Mouse (Mus musculus): Measurements from ENCODE around the gene Sema4d. TPM values are rescaled to one million over a fixed set of nuclear protein-coding genes. Genes with fewer than 3 reads are reported as not detected.
"Not testable (repeated sequence)": the region's sequence is repeated elsewhere in the genome, so short reads cannot be mapped to it uniquely, and the experiment has no call there.

Sema4d gene
- 14.7 and 19.8 TPM in 2 replicates for polyA plus RNA-seq (2015; fragmentation: Nextera tagmentation; extraction: Ambion mirVana)

DNA sequence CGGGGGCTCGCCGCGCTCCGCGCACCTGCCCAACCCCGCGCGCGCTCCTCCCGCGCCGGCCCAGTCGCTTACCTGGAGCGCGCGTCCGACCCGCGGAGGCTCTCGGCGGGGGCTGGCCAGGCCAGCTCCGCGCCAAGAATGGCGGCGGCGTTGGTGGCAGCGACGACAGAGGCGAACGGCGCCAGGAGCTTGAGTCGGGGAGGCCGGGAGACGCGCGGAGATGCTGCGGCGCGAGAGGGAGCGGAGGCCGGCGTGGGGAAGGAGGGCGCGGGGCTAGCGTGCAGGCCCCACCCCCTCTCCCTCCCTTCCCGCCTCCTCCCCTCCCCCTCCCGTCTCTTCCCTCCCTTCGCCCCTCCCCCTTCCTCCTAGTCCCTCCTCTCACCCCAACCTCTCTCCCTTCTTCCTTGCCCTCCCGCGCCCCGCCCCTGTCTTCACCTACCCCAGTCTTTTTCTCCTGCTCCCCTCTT lies at the start of gene Sema4d:
TSS of gene Sema4d (minus strand) at position 323 of the 467 bp plus-strand sequence.
- no peaks in the 10 kb centered on the region for H3K9me3 ChIP-seq (replicated peaks)
- ATAC-seq (replicated peaks; ENCODE audit: insufficient number of reproducible peaks, insufficient read depth, low FRiP score, low read depth) = peak; percentile 50
- H3K4me2 ChIP-seq = peak within 1 kb of the TSS; percentile 94
- peak within 1 kb of the TSS; percentile 82 for H3K9ac ChIP-seq
- WGBS = 2% methylated on average over 35 of the region's 52 CpGs
- peaks cover 27% of the 10 kb centered on the region for H3K4me1 ChIP-seq (replicated peaks)
- H3K27me3 ChIP-seq = no peaks in the 10 kb centered on the region
- H3K36me3 ChIP-seq = no peaks in the 10 kb centered on the region
- H3K27ac ChIP-seq = peak within 1 kb of the TSS; percentile 62
- H3K4me3 ChIP-seq = peak within 1 kb of the TSS; percentile 86

DNA sequence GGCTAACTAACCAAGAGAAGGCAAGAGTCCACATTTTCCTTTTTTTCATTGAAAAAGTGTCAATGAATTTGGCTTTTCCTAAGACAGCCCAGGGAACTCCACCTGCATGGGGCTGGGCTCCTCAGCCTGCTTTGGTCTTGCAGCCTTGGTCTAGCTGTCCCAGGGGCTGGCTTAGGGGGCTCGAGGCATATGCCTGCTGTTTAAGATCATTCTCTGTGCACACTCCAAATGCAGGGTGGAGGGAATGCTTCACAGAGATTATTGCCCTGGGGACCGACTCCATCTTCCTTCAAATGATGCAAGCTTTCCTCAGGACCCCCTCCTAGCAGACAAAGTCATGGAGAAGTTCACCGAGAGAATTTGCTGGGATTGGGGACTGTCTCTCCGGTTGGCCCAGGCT lies 49.8 kb upstream of the Sema4d start:
- WGBS = 67% methylated on average over 4 of the region's 4 CpGs
- H3K9me3 ChIP-seq (replicated peaks) = no peaks in the 10 kb centered on the region
- peak overlapping the region; percentile 38; the same call in 1 of the 2 replicates for H3K27ac ChIP-seq
- no peak overlapping the region for H3K4me2 ChIP-seq
- peaks cover 24% of the 10 kb centered on the region for H3K4me1 ChIP-seq (replicated peaks)
- no peak for ATAC-seq (replicated peaks; ENCODE audit: insufficient number of reproducible peaks, insufficient read depth, low FRiP score, low read depth)
- H3K36me3 ChIP-seq = no peaks in the 10 kb centered on the region
- H3K27me3 ChIP-seq = peaks cover 22% of the 10 kb centered on the region
- no peak overlapping the region for H3K4me3 ChIP-seq
- no peak overlapping the region for H3K9ac ChIP-seq

DNA sequence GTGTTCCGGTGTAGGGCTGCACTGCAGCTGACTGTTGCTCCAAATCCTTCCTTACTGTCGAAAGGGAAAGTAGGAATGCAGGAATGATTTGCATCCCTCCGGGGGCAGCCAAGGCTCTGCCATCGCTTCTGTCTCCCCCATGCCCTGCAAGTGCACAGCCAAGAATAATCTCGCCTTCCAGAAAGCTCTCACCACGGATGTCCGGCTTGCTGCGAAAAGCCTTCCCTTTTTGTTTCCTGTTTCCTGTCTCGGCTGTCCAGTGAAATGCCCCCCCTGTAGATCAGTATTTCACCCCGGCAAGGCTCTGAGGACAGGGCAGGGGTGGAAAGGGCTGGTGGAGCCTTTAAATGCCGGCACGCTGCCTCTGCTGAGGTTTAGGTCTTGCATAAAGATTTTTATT lies 49.2 kb upstream of the Sema4d start:
- no peaks in the 10 kb centered on the region for H3K36me3 ChIP-seq
- H3K4me1 ChIP-seq (replicated peaks) = peaks cover 24% of the 10 kb centered on the region
- H3K9ac ChIP-seq = peak overlapping the region; percentile 40
- peak overlapping the region; percentile 49 for H3K4me2 ChIP-seq
- H3K9me3 ChIP-seq (replicated peaks) = no peaks in the 10 kb centered on the region
- WGBS = 17% methylated on average over 12 of the region's 12 CpGs
- H3K4me3 ChIP-seq = peak overlapping the region; percentile 15
- H3K27ac ChIP-seq = peak overlapping the region; percentile 38; the same call in 1 of the 2 replicates
- ATAC-seq (replicated peaks; ENCODE audit: insufficient number of reproducible peaks, insufficient read depth, low FRiP score, low read depth) = no peak
- H3K27me3 ChIP-seq = peaks cover 22% of the 10 kb centered on the region

DNA sequence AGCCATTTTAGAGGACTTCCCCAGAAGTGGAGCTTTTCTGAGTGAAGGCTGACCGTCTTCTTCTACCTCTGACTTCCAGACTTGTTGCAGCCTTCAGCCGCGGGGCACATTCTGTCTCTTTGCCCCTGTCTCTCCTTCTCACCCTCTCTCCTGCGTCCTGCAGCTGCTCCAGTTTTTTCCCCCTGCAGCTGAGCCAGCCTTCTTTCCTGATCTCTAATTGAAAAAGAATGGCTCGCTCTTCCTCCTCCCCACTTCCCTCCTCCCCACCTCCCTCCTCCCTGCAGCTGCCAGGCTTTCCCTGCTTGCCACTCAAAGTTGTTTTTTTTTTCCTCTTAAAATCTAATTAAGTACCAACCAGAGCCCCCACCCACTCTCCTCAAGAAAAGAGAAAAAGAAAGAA lies 48.6 kb upstream of the Sema4d start:
- peaks cover 21% of the 10 kb centered on the region for H3K4me1 ChIP-seq (replicated peaks)
- H3K27ac ChIP-seq = no peak overlapping the region
- no peak overlapping the region for H3K9ac ChIP-seq
- no peak for ATAC-seq (replicated peaks; ENCODE audit: insufficient number of reproducible peaks, insufficient read depth, low FRiP score, low read depth)
- 0 out of 2 replicates have a peak overlapping the region, but pooled peaks have one; percentile 15 for H3K4me3 ChIP-seq
- H3K27me3 ChIP-seq = peaks cover 22% of the 10 kb centered on the region
- WGBS = 31% methylated on average over 5 of the region's 5 CpGs
- H3K4me2 ChIP-seq = peak overlapping the region; percentile 49
- no peaks in the 10 kb centered on the region for H3K36me3 ChIP-seq
- H3K9me3 ChIP-seq (replicated peaks) = no peaks in the 10 kb centered on the region

DNA sequence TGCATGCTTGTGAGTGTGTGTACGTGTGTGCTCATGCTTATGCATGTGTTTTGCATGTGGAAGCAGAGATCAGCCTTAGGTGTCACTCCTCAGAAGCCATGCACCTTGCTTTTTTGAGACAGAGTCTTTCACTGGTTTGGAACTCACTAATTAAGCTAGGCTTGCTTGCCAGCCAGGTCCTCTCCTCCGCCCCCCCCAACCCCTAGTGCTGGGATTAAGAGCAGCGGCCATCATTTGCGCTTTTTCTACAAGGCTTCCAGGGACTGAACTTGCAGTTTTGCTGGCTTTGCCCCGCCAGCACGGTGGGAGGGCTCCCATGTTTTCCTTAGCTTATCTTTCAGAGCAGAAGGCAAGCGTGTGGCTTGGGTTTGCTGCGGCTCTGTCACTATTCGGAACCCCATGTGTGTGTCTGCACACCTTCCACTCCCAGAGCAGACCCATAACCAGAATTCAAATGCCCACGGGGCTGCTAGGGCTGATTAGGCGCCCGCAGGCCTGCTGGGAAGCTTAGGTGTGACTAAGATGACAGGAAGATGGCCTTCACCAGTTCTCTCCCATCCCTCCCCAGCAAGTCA lies 48.1 kb upstream of the Sema4d start:
- H3K36me3 ChIP-seq = no peaks in the 10 kb centered on the region
- no peak overlapping the region for H3K27ac ChIP-seq
- peaks cover 22% of the 10 kb centered on the region for H3K27me3 ChIP-seq
- H3K4me2 ChIP-seq = peak overlapping the region; percentile 49; the same call in 1 of the 2 replicates
- no peak for ATAC-seq (replicated peaks; ENCODE audit: insufficient number of reproducible peaks, insufficient read depth, low FRiP score, low read depth)
- H3K4me1 ChIP-seq (replicated peaks) = peaks cover 21% of the 10 kb centered on the region
- H3K9me3 ChIP-seq (replicated peaks) = no peaks in the 10 kb centered on the region
- no peak overlapping the region for H3K9ac ChIP-seq
- no peak overlapping the region for H3K4me3 ChIP-seq
- 33% methylated on average over 12 of the region's 12 CpGs for WGBS

DNA sequence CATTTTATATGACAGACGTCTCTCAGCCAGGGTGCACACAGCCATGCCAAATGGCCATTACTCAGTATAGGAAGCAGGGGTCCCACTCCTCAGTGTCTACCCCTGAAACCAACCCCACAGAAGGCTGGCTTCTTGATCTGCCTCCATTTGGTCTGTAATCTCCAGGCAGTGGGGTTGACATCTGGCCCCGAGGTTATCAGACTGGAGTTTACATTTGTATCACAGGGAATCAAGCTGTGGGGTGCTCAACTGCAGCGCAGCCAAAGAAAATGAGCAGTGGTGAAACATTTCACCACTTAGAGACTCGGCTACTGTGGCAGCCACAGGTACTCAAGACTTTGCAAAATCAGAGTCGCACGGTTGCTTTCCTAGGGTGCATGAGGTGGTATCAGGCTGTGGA lies 47.2 kb upstream of the Sema4d start:
- Histone ChIP-seq H3K27ac (no peak overlapping the region), H3K9me3 (replicated peaks) (no peaks in the 10 kb centered on the region), H3K4me3 (no peak overlapping the region), H3K36me3 (no peaks in the 10 kb centered on the region), H3K4me1 (replicated peaks) (peaks cover 21% of the 10 kb centered on the region), H3K27me3 (peaks cover 22% of the 10 kb centered on the region), H3K9ac (no peak overlapping the region), H3K4me2 (no peak overlapping the region)
- no peak for ATAC-seq (replicated peaks; ENCODE audit: insufficient number of reproducible peaks, insufficient read depth, low FRiP score, low read depth)
- WGBS = 40% methylated on average over 6 of the region's 6 CpGs

DNA sequence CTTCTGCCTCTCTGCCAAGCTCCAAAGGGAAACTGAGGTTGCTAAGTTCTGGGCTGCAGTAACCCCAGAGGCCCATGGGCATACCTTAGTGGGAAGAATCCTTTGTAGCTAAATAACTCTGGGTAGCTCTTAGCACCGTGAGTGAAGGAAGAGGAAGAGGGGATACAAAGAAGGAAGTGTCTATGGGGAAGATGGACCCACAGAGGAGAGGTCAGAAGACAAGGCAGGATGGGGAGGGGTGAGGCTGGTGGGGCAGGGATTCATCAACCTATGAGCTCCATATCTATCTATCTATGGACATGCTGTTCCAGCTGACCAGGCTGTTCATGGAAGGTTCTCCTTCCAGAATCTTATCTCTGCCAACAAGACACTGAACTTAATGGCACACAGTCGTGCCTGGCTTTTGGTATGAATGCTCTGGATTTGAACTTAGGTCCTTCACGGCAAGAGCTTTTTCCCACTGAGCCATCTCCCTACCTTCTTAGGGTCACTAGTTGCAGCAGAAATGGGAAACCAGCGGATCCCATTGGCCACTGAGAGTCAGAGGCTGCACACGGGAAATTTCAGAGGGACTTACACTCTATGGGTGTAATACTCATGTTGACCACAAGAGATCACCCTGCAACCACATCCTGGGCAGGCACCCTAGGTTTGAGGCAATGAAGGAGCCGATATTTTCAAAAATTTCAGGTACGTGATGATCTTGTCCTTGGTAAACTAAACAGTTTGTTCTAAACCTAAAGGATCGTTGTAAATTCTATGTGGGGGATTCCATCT lies 45.9 kb upstream of the Sema4d start:
- no peak overlapping the region for H3K9ac ChIP-seq
- ATAC-seq (replicated peaks; ENCODE audit: insufficient number of reproducible peaks, insufficient read depth, low FRiP score, low read depth) = no peak
- no peak overlapping the region for H3K4me2 ChIP-seq
- no peaks in the 10 kb centered on the region for H3K36me3 ChIP-seq
- no peaks in the 10 kb centered on the region for H3K9me3 ChIP-seq (replicated peaks)
- H3K4me3 ChIP-seq = no peak overlapping the region
- 14% methylated on average over 8 of the region's 8 CpGs for WGBS
- peaks cover 22% of the 10 kb centered on the region for H3K27me3 ChIP-seq
- H3K4me1 ChIP-seq (replicated peaks) = peaks cover 17% of the 10 kb centered on the region
- no peak overlapping the region for H3K27ac ChIP-seq

DNA sequence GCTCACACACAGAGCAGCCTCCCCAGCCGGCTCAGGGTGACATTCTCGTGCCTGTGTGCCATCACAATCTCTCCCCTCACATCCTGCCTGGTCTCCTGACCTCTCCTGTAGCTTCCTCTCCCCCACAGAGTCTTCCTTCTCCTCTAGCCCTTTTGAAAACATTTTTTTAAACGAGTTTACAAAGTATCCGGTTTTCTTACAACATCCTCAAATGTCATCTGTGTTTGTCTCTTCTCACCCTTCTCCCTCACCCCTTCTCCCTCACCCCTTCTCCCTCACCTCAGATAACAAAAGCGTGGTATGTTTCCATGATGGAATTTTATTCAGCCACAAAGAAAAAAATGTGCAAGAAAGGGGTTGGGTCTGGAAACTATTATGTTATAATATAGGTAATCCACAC lies 43.9 kb upstream of the Sema4d start:
- Histone ChIP-seq H3K27ac (no peak overlapping the region), H3K9ac (no peak overlapping the region), H3K27me3 (peaks cover 9% of the 10 kb centered on the region), H3K36me3 (no peaks in the 10 kb centered on the region), H3K4me3 (no peak overlapping the region), H3K4me2 (no peak overlapping the region), H3K4me1 (replicated peaks) (peaks cover 13% of the 10 kb centered on the region), H3K9me3 (replicated peaks) (no peaks in the 10 kb centered on the region)
- no peak for ATAC-seq (replicated peaks; ENCODE audit: insufficient number of reproducible peaks, insufficient read depth, low FRiP score, low read depth)
- 26% methylated on average over 5 of the region's 5 CpGs for WGBS

DNA sequence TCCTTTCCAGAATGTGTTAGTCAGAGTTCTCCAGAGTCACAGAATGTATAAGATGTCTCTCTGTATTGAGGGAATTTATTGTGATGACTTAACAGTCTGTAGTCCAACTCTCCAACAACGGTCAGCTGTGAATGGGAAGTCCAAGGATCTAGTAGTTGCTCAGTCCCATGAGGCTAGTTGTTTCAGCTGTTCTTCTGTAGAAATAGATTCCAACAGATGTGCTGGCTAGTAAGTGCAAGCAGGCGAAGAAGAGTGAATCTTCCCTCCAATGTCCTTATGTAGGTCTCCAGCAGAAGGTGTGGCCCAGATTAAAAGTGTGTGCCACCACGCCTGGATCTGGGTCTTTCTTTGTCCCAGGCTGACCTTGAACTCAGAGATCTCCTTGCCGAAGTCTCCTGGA lies 41.7 kb upstream of the Sema4d start:
- not testable (repeated sequence) for H3K27me3 ChIP-seq; H3K4me2 ChIP-seq; H3K4me3 ChIP-seq; H3K9me3 ChIP-seq (replicated peaks); H3K9ac ChIP-seq; H3K4me1 ChIP-seq (replicated peaks); H3K36me3 ChIP-seq; H3K27ac ChIP-seq; ATAC-seq (replicated peaks; ENCODE audit: insufficient number of reproducible peaks, insufficient read depth, low FRiP score, low read depth)
- WGBS = 75% methylated on average over 4 of the region's 4 CpGs

DNA sequence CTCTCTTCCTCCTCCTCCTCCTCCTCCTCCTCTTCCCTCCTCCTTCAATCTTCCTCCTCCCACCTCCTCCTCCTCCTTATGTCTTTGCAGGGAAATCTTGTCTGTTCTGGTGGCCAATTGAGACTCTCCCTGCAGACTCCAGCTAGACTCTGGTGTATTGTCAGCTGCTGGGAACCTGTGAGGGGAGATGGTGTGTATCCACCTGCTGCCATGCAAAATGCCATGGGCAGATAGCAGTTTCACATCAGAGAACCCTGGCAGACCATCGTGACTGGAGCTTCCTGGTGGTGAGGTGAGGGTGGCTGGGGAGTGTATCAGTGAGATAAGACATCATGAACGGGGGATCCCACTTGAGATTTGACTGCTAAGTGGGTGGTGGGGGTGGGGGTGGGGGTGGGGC lies 41.0 kb upstream of the Sema4d start:
- H3K36me3 ChIP-seq = no peaks in the 10 kb centered on the region
- ATAC-seq (replicated peaks; ENCODE audit: insufficient number of reproducible peaks, insufficient read depth, low FRiP score, low read depth) = no peak
- H3K4me2 ChIP-seq = no peak overlapping the region
- H3K4me3 ChIP-seq = no peak overlapping the region
- H3K4me1 ChIP-seq (replicated peaks) = peaks cover 3% of the 10 kb centered on the region; the same call in 1 of the 2 replicates
- H3K9me3 ChIP-seq (replicated peaks) = no peaks in the 10 kb centered on the region
- 29% methylated on average over 2 of the region's 2 CpGs for WGBS
- H3K9ac ChIP-seq = no peak overlapping the region
- no peak overlapping the region for H3K27ac ChIP-seq
- 0 out of 2 replicates have a peak, but pooled peaks cover 3% of the 10 kb centered on the region for H3K27me3 ChIP-seq

DNA sequence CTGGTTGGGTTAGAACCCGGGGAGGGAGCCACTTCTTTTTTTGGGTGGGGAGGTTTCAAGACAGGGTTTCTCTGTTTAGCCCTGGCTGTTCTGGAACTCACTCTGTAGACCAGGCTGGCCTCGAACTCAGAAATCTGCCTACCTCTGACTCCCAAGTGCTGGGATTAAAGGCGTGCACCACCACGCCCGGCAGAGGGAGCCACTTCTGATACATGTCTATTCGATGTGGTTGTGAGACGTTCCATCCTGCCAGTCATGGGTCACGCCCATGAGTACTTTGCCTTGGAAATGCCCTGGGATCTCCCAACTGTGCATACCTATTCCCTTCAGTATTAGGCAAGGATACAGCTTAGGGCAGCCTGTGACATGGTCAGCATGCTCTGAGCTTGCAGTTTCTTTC lies 40.5 kb upstream of the Sema4d start:
- H3K9ac ChIP-seq; H3K9me3 ChIP-seq (replicated peaks); H3K27me3 ChIP-seq; H3K27ac ChIP-seq; H3K4me2 ChIP-seq; H3K36me3 ChIP-seq; H3K4me1 ChIP-seq (replicated peaks); H3K4me3 ChIP-seq; ATAC-seq (replicated peaks; ENCODE audit: insufficient number of reproducible peaks, insufficient read depth, low FRiP score, low read depth): not testable (repeated sequence)
- WGBS = 64% methylated on average over 8 of the region's 8 CpGs
